Mouse (Mus musculus): Measurements from ENCODE around the gene Fam181b. TPM values are rescaled to one million over a fixed set of nuclear protein-coding genes. Genes with fewer than 3 reads are reported as not detected.

The Fam181b gene
- polyA plus RNA-seq, 1 experiment from 2014 or later, result 65.4 TPM

Other genes starting within 250 kb of the Fam181b start
- 4.6 and 5.8 TPM in 2 replicates for gene Ddias, start 205.6 kb upstream of the Fam181b start, polyA plus RNA-seq (2015; fragmentation: Nextera tagmentation; extraction: Ambion mirVana)
- 21.5 and 21.7 TPM in 2 replicates for gene Prcp, start 205.4 kb upstream of the Fam181b start, polyA plus RNA-seq (2015; fragmentation: Nextera tagmentation; extraction: Ambion mirVana)

All from hindbrain, embryonic 15.5 days (tissue).